Mouse (Mus musculus): ENCODE data around the gene Serpinb9b.

Gene Serpinb9b

DNA sequence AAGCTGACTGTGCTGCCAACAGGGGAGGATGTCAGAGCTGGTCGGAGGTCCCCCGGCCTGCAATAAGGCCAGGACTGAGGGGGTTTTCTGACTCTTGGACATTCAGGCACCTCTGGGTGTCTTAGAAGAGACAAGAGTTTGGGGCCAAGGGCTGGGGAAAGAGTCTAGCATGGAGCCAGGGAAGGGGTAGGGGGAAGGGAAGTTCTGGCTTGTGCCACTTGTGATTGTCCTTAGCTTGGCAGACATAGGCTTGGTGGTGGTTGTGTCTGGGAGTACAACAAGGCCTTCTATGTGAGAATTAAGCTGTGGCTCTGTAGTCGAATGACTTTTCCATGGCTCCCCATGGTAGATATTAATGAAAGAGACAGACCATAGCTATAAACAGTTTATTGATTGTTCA lies 16.3 kb downstream of the Serpinb9b start:
- no peak for DNase-seq (ENCODE audit: low spot score in 2 of 2)

DNA sequence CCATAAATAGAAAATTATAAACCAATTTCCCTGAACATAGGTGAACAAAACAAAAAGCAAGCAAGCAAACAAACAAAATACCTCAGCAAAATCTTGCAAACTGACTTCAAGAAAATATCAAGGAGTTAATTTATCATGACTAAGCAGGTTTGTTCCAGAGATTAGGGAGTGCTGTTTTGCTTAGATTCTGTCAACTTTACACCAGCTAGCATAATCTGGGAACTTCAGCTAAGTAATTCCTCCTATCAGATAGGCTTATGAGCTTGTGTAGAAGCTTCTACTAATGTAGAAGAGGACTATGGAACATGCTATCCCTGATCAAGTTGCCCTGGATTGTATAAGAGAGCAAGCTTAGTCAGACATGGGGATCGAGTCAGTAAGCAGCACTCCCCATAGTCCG lies 20.0 kb downstream of the Serpinb9b start:
- no peak for DNase-seq (ENCODE audit: low spot score in 2 of 2)

DNA sequence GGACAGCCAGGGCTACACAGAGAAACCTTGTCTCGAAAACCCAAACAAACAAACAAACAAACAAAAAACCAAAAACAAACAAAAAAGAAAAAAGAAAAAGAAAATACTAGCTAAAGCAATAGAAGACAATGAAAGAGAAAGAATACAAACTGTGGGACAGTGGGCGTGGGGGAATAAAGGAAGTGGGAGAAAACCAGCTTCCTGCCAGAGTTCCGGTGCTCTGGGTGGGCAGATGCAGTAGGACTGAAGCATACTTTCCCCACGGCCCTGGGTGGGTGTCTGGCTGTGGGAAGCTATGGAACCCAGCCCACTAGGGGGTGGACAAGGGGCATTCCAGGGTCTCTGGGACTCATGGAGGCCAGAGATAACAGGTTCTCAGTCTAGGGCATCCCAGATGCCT lies 21.0 kb downstream of the Serpinb9b start:
- DNase-seq (ENCODE audit: low spot score in 2 of 2): no peak

DNA sequence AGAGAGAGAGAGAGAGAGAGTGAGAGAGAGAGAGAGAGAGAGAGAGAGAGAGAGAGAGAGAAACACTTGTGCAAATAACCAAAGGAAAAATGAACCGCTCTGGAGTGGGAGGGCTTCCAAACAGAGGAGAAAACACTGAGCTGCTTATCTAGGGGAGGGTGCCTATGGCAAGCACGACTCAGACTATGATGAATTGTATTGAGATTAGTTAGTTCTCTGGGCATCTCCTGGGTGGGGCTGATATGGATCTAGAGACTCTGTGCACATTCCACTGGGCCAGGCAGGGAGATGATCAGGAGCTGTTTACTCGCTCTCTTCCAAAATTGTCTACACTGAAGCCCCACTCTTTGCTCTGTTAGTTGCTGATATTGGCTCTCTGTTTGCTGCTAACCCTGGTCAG lies 24.5 kb downstream of the Serpinb9b start:
- DNase-seq (ENCODE audit: low spot score in 2 of 2): no peak

DNA sequence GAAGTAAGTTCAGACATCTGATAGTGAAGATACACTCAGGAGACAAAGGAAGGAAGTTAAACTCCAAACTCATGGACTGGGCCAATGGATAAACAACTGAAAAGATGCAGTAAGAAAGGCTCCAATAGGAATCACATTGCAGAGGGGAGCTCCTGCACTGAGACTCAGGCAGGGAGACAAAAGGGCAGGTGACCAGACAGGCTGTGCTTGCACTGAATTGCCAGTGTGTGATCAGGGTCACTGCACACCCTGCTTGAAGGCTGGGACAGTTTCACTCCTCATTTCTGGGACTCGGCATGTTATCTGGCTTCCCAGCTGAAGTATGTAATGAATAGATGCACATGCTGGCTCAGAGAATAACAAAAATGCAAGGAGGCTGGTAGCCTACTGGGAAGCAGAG lies 35.8 kb downstream of the Serpinb9b start:
- DNase-seq (ENCODE audit: low spot score in 2 of 2): no peak

DNA sequence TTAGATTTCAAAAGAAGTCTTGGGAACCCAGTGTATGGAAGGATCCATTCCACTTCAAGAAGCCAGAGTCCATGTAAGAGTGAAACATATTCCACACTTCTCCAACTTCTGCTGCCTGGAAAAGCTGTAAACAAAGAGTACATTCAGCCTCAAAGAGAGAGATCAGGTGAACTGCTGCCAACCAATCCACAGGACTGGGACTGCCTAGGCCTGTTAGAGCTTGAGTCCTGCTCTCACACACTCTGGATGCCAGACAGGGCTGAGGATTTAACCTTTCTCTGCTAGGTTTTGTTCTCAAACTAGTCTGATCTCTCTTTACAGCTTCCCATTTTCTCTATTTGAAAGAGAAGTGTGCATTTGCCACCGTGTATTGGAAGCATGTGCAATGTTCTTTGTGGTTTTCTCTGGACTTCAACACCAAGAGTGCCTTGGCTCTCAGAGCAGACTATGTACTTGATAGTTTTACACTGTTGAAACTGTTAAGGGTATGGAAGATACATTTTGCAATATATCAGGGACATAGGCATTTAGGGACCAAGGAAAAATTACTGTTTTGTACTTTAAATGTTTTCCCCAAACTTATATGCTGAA lies 40.3 kb downstream of the Serpinb9b start:
- DNase-seq (ENCODE audit: low spot score in 2 of 2): no peak

DNA sequence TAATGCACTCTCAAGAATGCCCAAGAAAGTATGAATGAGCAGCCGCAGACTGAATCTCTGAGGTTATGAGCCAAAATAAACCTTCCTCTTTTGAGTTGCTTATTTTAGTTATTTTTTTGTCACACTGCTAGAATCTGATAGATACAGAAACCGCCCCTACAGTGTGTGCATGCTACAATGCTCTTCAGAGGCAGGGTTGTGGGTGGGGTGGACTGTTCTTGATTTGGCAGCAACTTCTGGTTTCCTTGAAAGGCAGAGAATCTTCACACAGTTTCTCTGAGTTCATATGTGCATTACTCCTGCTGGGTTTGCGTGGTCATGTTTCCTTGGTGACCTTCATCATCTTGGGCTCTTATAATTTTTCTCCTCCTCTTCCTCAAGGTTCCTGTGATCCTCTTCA lies 40.9 kb downstream of the Serpinb9b start:
- DNase-seq (ENCODE audit: low spot score in 2 of 2): no peak

DNA sequence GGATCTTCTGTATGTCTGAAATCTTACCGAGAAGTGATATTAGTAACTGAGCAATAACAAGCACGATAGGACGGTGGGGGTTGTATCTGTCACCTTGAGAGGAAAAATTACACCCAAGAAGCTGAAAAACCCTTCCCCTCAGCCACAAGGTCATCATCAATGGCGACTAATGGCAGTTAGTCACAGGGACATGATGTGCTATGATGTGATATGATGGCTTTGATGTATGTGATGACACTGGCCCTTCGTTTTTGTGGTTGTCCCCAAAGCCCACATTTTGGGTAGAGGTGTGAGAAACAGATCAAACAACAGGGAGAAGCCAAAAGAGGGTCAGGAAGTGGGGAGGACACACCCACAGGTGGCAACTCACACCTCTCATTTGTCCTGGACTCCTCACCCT lies 44.6 kb downstream of the Serpinb9b start:
- no peak for DNase-seq (ENCODE audit: low spot score in 2 of 2)

DNA sequence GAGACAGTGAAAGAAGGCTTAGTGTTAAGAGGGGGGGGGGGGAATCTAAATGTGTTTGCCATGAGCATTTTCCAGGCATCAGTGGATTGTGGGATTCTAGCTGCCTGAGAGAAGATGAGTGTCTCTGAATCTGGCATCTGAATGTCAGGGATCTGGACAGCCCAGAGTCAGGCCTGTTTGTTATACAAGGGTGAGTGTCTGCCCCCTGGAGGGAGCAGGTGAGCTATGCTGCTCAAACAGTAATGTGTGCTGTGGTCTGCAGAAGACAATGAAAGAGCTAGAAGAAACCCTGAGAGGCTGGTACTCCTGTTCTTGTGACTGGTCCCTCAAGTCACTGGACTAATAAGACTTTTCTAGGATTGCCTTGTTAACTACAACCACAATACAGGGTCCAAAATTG lies 46.8 kb downstream of the Serpinb9b start:
- peak in 1 of 2 experiments; percentile 16 for DNase-seq (ENCODE audit: low spot score in 2 of 2)

DNA sequence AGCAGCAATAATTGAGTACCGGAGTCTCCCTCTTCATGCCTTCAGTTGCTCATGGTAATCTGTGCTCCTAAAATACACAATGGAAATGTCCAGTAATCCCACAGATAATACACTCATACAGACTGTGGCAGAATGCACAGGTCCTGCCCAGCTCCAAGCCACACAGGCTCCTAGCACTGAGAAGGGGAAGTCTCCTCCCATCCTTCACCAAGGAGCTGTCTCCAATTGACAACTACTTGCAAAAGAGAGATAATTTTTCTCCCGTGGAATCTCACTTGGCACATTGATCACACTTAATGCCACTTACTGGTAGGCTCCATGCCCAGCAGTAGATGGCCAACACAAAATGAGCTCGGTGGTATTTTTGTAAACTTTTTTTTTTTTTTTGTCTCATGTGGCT lies 49.0 kb downstream of the Serpinb9b start:
- DNase-seq (ENCODE audit: low spot score in 2 of 2): no peak

DNA sequence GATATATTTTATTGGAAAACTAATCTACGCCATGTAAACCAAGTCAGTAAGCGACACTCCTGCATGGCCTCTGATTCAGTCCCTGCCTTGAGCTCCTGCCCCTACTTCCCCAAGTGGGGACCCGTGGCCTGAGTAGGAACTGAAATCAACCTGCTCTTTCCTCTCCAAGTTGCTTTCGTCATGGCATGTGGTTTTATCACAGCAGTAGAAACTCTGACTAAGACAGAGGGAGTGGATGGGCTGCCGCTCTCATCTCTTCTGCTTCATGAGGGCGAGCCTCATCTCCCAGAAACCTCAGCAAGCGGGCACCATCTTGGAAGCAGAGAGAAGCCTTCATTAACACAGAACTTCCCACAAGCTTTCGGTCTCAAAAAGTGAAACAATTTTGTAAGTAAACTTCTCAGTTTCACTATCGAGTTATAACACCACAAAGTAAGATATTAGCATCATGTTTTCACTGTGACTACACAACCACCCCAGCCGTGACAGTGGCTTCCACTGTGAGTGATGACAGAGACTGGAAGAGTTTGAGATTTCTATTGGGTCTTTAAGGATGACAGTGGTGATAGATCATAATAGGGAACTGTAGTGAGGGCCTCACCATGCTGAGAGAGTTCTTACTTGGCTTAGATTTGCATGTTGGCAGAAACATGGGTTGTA lies 49.9 kb downstream of the Serpinb9b start:
- no peak for DNase-seq (ENCODE audit: low spot score in 2 of 2)

DNA sequence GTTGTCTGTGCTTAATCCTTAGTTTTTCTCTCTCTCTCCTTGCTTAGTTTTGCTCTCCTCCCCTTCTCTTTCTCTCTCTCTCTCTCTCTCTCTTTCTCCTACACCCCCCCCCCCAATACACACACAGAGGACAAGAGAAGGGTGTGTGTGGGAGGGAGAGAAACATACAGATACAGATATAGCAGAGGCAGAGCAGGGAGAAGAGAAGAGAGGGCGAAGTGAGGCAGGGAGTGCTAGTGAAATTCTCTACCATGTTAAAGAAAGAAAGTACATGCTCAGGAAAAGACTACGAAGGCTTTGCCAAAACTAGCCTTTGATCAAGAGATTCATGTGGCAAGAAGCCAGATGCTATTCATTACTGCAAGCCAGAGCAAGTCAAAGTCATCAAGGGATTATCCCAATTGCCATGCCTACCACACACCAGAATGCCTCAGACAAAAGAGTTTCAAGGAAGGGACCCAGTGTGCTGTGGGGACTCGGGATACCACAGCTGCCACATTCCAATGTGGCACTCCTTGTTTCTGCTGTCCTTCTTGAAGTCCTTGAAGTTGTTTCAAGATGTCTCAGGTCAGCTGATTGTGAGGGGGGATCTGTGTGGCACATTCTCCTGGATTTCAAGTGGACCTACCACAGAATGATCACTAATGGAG lies 51.0 kb downstream of the Serpinb9b start, which contains the start of gene Serpinb1b:
TSS of gene Serpinb1b (plus strand) at position 520 of the 650 bp plus-strand sequence.
- DNase-seq (ENCODE audit: low spot score in 2 of 2): no peak

DNA sequence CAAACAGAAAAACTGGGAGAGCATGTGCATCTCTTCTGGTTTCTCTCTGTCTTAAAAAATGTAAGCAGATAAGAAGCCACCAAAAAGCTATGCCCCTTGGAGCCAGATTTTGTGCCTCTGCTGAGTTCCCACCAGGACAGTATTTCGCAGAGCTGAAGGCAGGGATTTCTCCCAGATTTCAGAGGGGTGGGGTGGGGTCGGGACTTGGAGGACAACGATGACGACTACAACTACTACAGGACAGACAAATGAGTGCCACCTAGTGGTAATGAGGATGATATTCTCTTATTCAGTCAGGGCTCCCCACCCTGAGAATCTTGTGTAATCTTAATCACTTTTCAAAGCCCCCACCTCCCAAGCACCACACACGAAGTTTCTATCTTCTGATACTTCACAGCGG lies 52.2 kb downstream of the Serpinb9b start:
- DNase-seq (ENCODE audit: low spot score in 2 of 2): peak in 1 of 2 experiments; percentile 6

DNA sequence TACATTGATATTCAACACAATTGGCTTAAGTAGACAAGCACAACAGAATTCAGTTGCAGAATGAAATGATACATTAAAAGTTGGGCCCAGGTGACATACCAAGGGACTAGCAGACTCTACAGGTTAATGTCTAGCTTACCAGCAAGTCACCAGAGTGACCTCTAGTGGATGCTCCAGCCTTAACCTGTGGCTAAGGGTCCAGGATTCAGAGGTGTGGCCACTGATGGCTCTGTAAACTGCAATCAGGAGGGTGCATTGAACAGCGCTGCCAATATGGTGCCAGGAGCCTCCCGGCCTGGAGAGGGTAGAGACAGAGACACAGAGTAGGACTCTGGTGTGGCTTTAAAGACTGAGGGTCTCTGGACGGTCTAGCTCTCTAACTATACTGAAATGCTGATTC lies 53.1 kb downstream of the Serpinb9b start:
- no peak for DNase-seq (ENCODE audit: low spot score in 2 of 2)

DNA sequence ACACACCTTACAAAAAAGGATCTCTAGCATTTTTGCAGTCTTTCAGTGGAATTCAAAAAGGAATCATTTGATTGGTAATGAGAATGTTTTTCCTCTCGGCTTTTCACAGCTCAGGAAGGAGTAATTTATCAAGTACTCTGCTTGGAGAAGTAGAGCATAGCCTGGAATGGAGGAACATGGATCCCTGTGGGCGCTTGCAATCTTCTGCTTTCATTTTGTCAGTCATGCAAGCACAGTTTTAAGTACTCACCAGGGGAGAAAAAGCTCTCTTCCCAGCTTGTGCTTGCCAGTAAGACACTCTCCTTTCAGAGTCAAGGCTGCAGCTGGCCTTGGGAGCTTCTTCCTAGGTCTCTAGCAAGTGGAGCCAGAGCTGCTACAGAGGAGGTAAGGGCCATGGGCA lies 56.6 kb downstream of the Serpinb9b start:
- no peak for DNase-seq (ENCODE audit: low spot score in 2 of 2)

DNA sequence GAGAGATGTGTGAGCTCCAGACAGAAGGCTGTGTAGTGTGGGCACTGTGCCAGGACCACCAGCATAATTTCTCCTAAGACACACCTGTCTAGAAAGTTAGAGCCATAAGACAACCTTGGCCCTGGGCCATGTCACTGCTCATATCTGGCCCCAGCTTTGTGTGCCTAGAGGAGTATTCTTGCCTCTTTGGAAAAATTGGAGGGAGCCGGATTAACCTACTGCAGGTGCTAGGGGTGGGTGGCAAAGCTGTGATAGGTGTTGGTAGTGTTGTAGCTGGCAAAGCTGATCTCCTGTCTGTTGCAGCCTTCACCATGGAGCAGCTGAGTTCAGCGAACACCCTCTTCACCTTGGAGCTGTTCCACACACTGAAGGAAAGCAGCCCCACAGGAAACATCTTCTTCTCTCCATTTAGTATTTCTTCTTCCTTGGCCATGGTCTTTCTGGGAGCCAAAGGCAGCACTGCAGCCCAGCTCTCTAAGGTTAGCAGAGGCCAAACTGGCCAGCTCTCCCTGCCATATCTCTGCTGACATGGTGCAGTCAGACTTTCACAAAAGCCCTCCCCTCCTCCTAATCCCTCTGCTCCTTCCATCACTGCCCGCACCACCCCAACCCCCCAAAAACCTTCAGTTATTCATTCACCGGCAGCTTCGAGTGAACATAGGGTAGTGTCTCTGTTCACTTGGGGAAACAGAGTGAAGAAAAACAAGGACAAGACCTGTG lies 57.9 kb downstream of the Serpinb9b start:
- DNase-seq (ENCODE audit: low spot score in 2 of 2): no peak

DNA sequence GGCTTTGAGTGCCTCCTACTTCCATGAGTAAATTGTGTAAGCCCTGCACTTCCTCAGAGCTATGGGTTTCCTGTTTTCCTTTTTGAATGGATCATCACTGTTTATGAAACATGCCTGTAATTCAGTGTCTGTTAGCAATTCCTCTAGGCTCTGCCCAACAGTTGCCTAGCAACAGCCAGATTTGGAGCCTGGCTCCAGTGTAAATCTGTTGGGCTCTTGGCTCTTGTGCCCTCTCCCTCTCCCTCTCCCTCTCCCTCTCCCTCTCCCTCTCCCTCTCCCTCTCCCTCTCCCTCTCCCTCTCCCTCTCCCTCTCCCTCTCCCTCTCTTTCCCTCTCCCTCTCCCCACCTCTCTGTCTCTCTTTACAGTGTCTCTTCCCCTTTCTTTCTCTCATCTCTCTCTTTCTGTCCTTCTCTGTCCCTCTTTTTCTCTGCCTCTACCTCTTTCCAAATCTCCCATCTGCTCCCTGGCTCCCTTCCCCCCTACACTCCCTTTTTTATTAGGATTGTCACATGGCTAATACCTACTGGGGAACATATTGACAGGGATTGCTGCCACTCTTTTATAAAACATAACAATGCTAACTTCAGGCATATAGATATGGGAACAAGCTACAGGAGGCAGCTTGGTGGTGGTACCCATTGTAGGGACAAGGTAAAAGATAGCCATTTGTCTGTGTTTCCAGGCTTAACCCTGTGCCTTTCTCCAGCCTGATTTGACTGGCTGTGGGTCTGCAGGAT lies 58.6 kb downstream of the Serpinb9b start:
- no peak for DNase-seq (ENCODE audit: low spot score in 2 of 2)

DNA sequence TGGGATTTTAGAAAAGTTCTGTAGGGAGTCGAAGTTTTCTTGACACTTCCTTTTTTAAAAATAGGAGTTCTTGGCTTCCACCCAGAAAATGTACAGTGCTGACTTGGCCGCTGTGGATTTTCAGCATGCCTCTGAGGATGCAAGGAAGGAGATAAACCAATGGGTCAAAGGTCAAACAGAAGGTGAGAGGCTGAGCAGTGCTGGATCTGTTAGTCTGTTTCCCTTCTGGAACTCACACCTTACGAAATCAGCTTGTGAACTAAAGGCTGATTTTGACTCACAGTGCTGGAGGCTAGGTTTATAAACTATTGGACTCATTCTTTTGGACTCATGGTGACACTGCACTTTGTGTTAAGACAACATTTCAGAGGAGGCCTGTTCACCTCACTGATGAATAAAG lies 62.4 kb downstream of the Serpinb9b start:
- DNase-seq (ENCODE audit: low spot score in 2 of 2): no peak

DNA sequence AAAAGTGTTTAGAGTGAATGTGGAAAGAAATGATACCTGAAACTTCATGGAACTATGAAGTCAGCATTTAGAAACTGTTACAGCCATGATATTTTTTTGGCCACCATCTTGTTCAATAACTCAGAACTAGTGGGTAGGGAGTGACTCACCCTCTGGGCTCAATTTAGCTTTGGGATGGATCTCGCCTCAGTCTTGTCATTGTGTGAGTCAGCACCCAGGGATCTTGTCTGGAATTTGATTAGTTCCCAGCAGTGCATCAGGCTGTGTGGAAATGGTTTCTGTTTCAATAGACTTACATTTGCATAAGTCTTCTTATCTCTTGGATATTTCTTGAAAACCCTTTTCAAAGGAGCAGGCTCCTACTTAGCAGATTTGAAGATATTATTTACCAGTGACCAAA lies 63.3 kb downstream of the Serpinb9b start:
- no peak for DNase-seq (ENCODE audit: low spot score in 2 of 2)

DNA sequence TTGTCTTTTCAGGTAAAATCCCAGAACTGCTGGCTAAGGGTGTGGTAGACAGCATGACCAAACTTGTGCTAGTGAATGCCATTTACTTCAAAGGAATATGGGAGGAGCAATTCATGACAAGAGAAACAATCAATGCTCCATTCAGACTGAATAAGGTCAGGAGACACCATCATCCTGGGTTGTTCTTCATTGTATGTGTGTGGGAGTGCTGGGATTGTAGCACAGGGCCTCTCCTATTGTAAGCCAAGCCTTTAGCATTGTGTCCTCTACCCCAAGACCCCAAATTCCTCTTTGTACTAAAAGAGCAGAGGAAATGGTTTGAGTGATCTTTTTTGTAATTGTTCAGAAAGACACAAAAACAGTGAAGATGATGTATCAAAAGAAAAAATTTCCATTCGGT lies 64.1 kb downstream of the Serpinb9b start:
- no peak for DNase-seq (ENCODE audit: low spot score in 2 of 2)

Data from thymus, postnatal 10 days (tissue).